Mouse (Mus musculus): ENCODE measurements around the gene Tor4a. TPM values are rescaled to one million over a fixed set of nuclear protein-coding genes. Genes with fewer than 3 reads are reported as not detected.

Gene Tor4a
- polyA plus RNA-seq, 1 experiment from 2014 or later, result 3.1 TPM

GRCm38 (mm10) chr2:25174866-25175689 lies 21.6 kb downstream of the Tor4a start:
- no peaks in the 10 kb centered on the region for H3K9me3 ChIP-seq (ENCODE audit: control insufficient read depth, low read length)
- no peak for DNase-seq (ENCODE audit: low spot score)
- peaks cover 35% of the 10 kb centered on the region for H3K4me1 ChIP-seq (ENCODE audit: control insufficient read depth, insufficient read depth, low read length)
- ATAC-seq (ENCODE audit: insufficient number of reproducible peaks, low FRiP score, low TSS enrichment, low read depth), result no peak
- no peak overlapping the region for H3K4me3 ChIP-seq (ENCODE audit: low read depth, low read length)
- no peak overlapping the region for H3K9ac ChIP-seq (ENCODE audit: low read length)
- H3K27ac ChIP-seq (replicated peaks; ENCODE audit: low read depth, low read length), result no peak overlapping the region
- peaks cover 1% of the 10 kb centered on the region; the same call in 1 of the 2 replicates for H3K27me3 ChIP-seq (ENCODE audit: control insufficient read depth, insufficient read depth, low read length)
- no peak overlapping the region for H3K4me2 ChIP-seq (ENCODE audit: low read depth, severe bottlenecking)
- 49% methylated on average over 7 of the region's 7 CpGs for WGBS
- H3K36me3 ChIP-seq (ENCODE audit: control insufficient read depth, insufficient read depth, low read length), result no peaks in the 10 kb centered on the region

GRCm38 (mm10) chr2:25173821-25174220 lies 22.9 kb downstream of the Tor4a start:
- Histone ChIP-seq H3K4me3 (ENCODE audit: low read depth, low read length) (no peak overlapping the region), H3K4me1 (ENCODE audit: control insufficient read depth, insufficient read depth, low read length) (peaks cover 31% of the 10 kb centered on the region), H3K4me2 (ENCODE audit: low read depth, severe bottlenecking) (no peak overlapping the region), H3K27ac (replicated peaks; ENCODE audit: low read depth, low read length) (no peak overlapping the region), H3K9me3 (ENCODE audit: control insufficient read depth, low read length) (no peaks in the 10 kb centered on the region), H3K27me3 (ENCODE audit: control insufficient read depth, insufficient read depth, low read length) (no peaks in the 10 kb centered on the region), H3K9ac (ENCODE audit: low read length) (no peak overlapping the region), H3K36me3 (ENCODE audit: control insufficient read depth, insufficient read depth, low read length) (no peaks in the 10 kb centered on the region)
- 91% methylated on average over 4 of the region's 4 CpGs for WGBS
- ATAC-seq (ENCODE audit: insufficient number of reproducible peaks, low FRiP score, low TSS enrichment, low read depth) (no peak), DNase-seq (ENCODE audit: low spot score) (no peak)

GRCm38 (mm10) chr2:25172629-25173028 lies 24.1 kb downstream of the Tor4a start:
- ATAC-seq (ENCODE audit: insufficient number of reproducible peaks, low FRiP score, low TSS enrichment, low read depth), result no peak
- H3K9ac ChIP-seq (ENCODE audit: low read length), result no peak overlapping the region
- H3K27ac ChIP-seq (replicated peaks; ENCODE audit: low read depth, low read length), result no peak overlapping the region
- H3K36me3 ChIP-seq (ENCODE audit: control insufficient read depth, insufficient read depth, low read length), result no peaks in the 10 kb centered on the region
- peaks cover 27% of the 10 kb centered on the region for H3K4me1 ChIP-seq (ENCODE audit: control insufficient read depth, insufficient read depth, low read length)
- H3K27me3 ChIP-seq (ENCODE audit: control insufficient read depth, insufficient read depth, low read length), result no peaks in the 10 kb centered on the region
- no peak for DNase-seq (ENCODE audit: low spot score)
- no peak overlapping the region for H3K4me3 ChIP-seq (ENCODE audit: low read depth, low read length)
- WGBS, result 67% methylated on average over 8 of the region's 8 CpGs
- no peak overlapping the region for H3K4me2 ChIP-seq (ENCODE audit: low read depth, severe bottlenecking)
- no peaks in the 10 kb centered on the region for H3K9me3 ChIP-seq (ENCODE audit: control insufficient read depth, low read length)

- DNase-seq (ENCODE audit: low spot score), result no peak
- 57% methylated on average over 1 of the region's 1 CpGs for WGBS
- no peak for ATAC-seq (ENCODE audit: insufficient number of reproducible peaks, low FRiP score, low TSS enrichment, low read depth)
- Histone ChIP-seq H3K4me3 (ENCODE audit: low read depth, low read length) (no peak overlapping the region), H3K4me1 (ENCODE audit: control insufficient read depth, insufficient read depth, low read length) (peaks cover 21% of the 10 kb centered on the region), H3K9ac (ENCODE audit: low read length) (no peak overlapping the region), H3K27ac (replicated peaks; ENCODE audit: low read depth, low read length) (no peak overlapping the region), H3K36me3 (ENCODE audit: control insufficient read depth, insufficient read depth, low read length) (no peaks in the 10 kb centered on the region), H3K27me3 (ENCODE audit: control insufficient read depth, insufficient read depth, low read length) (no peaks in the 10 kb centered on the region), H3K4me2 (ENCODE audit: low read depth, severe bottlenecking) (no peak overlapping the region), H3K9me3 (ENCODE audit: control insufficient read depth, low read length) (no peaks in the 10 kb centered on the region)
These were observed 24.9 kb downstream of the Tor4a start for GRCm38 (mm10) chr2:25171769-25172153.

- Histone ChIP-seq H3K4me1 (ENCODE audit: control insufficient read depth, insufficient read depth, low read length) (peaks cover 16% of the 10 kb centered on the region), H3K4me3 (ENCODE audit: low read depth, low read length) (no peak overlapping the region), H3K36me3 (ENCODE audit: control insufficient read depth, insufficient read depth, low read length) (no peaks in the 10 kb centered on the region), H3K27ac (replicated peaks; ENCODE audit: low read depth, low read length) (no peak overlapping the region), H3K9ac (ENCODE audit: low read length) (no peak overlapping the region), H3K27me3 (ENCODE audit: control insufficient read depth, insufficient read depth, low read length) (no peaks in the 10 kb centered on the region), H3K9me3 (ENCODE audit: control insufficient read depth, low read length) (no peaks in the 10 kb centered on the region), H3K4me2 (ENCODE audit: low read depth, severe bottlenecking) (no peak overlapping the region)
- ATAC-seq (ENCODE audit: insufficient number of reproducible peaks, low FRiP score, low TSS enrichment, low read depth), result no peak
- WGBS, result 78% methylated on average over 6 of the region's 6 CpGs
- no peak for DNase-seq (ENCODE audit: low spot score)
These were observed 25.5 kb downstream of the Tor4a start for GRCm38 (mm10) chr2:25171101-25171768.

GRCm38 (mm10) chr2:25170326-25171100 lies 26.2 kb downstream of the Tor4a start:
- Histone ChIP-seq H3K9ac (ENCODE audit: low read length) (no peak overlapping the region), H3K27me3 (ENCODE audit: control insufficient read depth, insufficient read depth, low read length) (no peaks in the 10 kb centered on the region), H3K4me2 (ENCODE audit: low read depth, severe bottlenecking) (no peak overlapping the region), H3K9me3 (ENCODE audit: control insufficient read depth, low read length) (no peaks in the 10 kb centered on the region), H3K36me3 (ENCODE audit: control insufficient read depth, insufficient read depth, low read length) (no peaks in the 10 kb centered on the region), H3K27ac (replicated peaks; ENCODE audit: low read depth, low read length) (no peak overlapping the region), H3K4me1 (ENCODE audit: control insufficient read depth, insufficient read depth, low read length) (peaks cover 12% of the 10 kb centered on the region), H3K4me3 (ENCODE audit: low read depth, low read length) (no peak overlapping the region)
- ATAC-seq (ENCODE audit: insufficient number of reproducible peaks, low FRiP score, low TSS enrichment, low read depth), result no peak
- 53% methylated on average over 10 of the region's 10 CpGs for WGBS
- no peak for DNase-seq (ENCODE audit: low spot score)

GRCm38 (mm10) chr2:25169778-25170177 lies 26.9 kb downstream of the Tor4a start:
- H3K9ac ChIP-seq (ENCODE audit: low read length), result no peak overlapping the region
- H3K27ac ChIP-seq (replicated peaks; ENCODE audit: low read depth, low read length), result no peak overlapping the region
- no peak overlapping the region for H3K4me2 ChIP-seq (ENCODE audit: low read depth, severe bottlenecking)
- ATAC-seq (ENCODE audit: insufficient number of reproducible peaks, low FRiP score, low TSS enrichment, low read depth) (no peak), DNase-seq (ENCODE audit: low spot score) (no peak)
- no peaks in the 10 kb centered on the region for H3K36me3 ChIP-seq (ENCODE audit: control insufficient read depth, insufficient read depth, low read length)
- H3K27me3 ChIP-seq (ENCODE audit: control insufficient read depth, insufficient read depth, low read length), result no peaks in the 10 kb centered on the region
- peaks cover 12% of the 10 kb centered on the region for H3K4me1 ChIP-seq (ENCODE audit: control insufficient read depth, insufficient read depth, low read length)
- no peaks in the 10 kb centered on the region for H3K9me3 ChIP-seq (ENCODE audit: control insufficient read depth, low read length)
- no peak overlapping the region for H3K4me3 ChIP-seq (ENCODE audit: low read depth, low read length)
- WGBS, result 34% methylated on average over 5 of the region's 5 CpGs

- peak overlapping the region; percentile 39 for H3K4me3 ChIP-seq (ENCODE audit: low read depth, low read length)
- no peaks in the 10 kb centered on the region for H3K36me3 ChIP-seq (ENCODE audit: control insufficient read depth, insufficient read depth, low read length)
- DNase-seq (ENCODE audit: low spot score) (no peak), ATAC-seq (ENCODE audit: insufficient number of reproducible peaks, low FRiP score, low TSS enrichment, low read depth) (no peak; the same call in 1 of the 2 replicates)
- H3K9ac ChIP-seq (ENCODE audit: low read length), result no peak overlapping the region; the same call in 1 of the 2 replicates
- H3K4me1 ChIP-seq (ENCODE audit: control insufficient read depth, insufficient read depth, low read length), result peaks cover 18% of the 10 kb centered on the region
- H3K27me3 ChIP-seq (ENCODE audit: control insufficient read depth, insufficient read depth, low read length), result no peaks in the 10 kb centered on the region
- no peaks in the 10 kb centered on the region for H3K9me3 ChIP-seq (ENCODE audit: control insufficient read depth, low read length)
- H3K27ac ChIP-seq (replicated peaks; ENCODE audit: low read depth, low read length), result peak overlapping the region; percentile 45; the same call in 1 of the 2 replicates
- 16% methylated on average over 2 of the region's 2 CpGs for WGBS
- H3K4me2 ChIP-seq (ENCODE audit: low read depth, severe bottlenecking), result peak overlapping the region; percentile 85
These were observed 28.1 kb downstream of the Tor4a start for GRCm38 (mm10) chr2:25168665-25168978.
